Mouse (Mus musculus): ENCODE results near the gene Efl1. TPM values are rescaled to one million over a fixed set of nuclear protein-coding genes. Genes with fewer than 3 reads are reported as not detected.
A peak's percentile ranks its signal among the peaks of the same experiment; 100 is the strongest.
"Not testable (repeated sequence)": the region's sequence is repeated elsewhere in the genome, so short reads cannot be mapped to it uniquely, and the experiment has no call there.

Gene Efl1
- polyA plus RNA-seq, 1 experiment from 2014 or later = 16.7 TPM

DNA sequence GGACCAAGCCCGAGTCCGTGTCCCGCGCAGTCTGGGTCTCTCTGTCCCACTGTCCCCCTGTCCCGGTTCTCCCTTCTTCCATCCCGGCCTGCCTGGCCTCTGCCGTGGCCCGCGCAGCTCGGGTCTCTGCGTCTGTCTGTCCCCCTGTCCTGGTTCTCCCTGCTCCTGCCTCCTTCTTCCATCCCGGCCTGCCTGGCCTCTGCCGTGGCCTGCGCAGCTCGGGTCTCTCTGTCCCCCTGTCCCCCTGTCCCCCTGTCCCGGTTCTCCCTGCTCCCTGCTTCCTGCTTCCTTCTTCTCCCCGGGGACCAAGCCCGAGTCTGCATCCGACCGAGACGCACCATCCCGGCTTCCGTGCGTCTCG lies 123.2 kb downstream of the Efl1 start:
- H3K9me3 ChIP-seq; H3K9ac ChIP-seq; H3K36me3 ChIP-seq; H3K4me2 ChIP-seq; H3K27ac ChIP-seq (replicated peaks); H3K27me3 ChIP-seq; H3K4me3 ChIP-seq: not testable (repeated sequence)
- ATAC-seq (ENCODE audit: low read depth) = peak; percentile 33
- 89% methylated on average over 25 of the region's 25 CpGs for WGBS
- H3K4me1 ChIP-seq (replicated peaks) = peaks cover 33% of the 10 kb centered on the region

DNA sequence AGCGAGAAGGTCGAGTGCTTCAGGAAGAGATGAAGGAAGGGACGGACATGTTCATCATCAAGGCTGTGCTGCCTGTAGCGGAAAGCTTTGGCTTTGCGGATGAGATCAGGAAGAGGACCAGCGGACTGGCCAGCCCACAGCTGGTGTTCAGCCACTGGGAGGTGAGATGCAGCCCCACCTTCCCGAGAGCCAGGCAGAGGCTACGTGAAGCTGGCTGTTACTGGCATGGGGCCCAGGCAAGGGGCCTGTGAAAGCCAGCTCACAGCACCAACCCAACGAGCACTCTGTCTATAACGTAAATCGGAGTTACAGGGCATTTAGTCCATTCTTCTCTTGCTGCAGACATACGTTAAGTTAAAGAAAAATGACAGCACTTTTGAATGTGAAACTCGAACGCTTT lies 124.1 kb downstream of the Efl1 start:
- Histone ChIP-seq H3K27me3 (no peaks in the 10 kb centered on the region), H3K27ac (replicated peaks) (peak overlapping the region; percentile 42; the same call in 1 of the 2 replicates), H3K9ac (no peak overlapping the region), H3K36me3 (0 out of 2 replicates have a peak, but pooled peaks cover 8% of the 10 kb centered on the region), H3K4me3 (no peak overlapping the region), H3K4me2 (no peak overlapping the region), H3K4me1 (replicated peaks) (peaks cover 33% of the 10 kb centered on the region), H3K9me3 (0 out of 2 replicates have a peak, but pooled peaks cover 2% of the 10 kb centered on the region)
- ATAC-seq (ENCODE audit: low read depth) = 0 out of 2 replicates have a peak, but pooled peaks have one; percentile 34
- 50% methylated on average over 14 of the region's 14 CpGs for WGBS

DNA sequence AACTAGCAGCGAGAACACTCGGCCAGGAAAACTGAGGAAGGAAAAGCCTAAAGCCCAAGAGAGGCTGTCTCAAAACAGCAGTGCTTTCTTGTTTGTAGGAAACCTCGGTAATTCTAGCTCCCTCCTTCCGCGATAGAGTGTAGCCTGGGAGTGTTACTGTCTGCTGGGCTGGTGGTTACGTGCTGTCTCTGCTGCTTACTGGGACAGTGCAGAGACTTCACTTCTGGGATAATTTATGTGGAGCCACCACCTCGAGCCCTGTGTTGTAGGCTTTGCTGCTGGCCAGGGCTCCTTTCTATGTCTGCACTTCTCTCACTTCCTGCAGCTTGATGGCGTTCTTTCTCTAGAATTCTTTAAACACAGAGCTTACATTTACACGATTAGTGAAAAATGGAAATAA lies 124.7 kb downstream of the Efl1 start:
- no peak overlapping the region for H3K9ac ChIP-seq
- H3K27ac ChIP-seq (replicated peaks) = peak overlapping the region; percentile 42
- 44% methylated on average over 9 of the region's 9 CpGs for WGBS
- ATAC-seq (ENCODE audit: low read depth) = no peak
- 0 out of 2 replicates have a peak, but pooled peaks cover 2% of the 10 kb centered on the region for H3K9me3 ChIP-seq
- peaks cover 33% of the 10 kb centered on the region for H3K4me1 ChIP-seq (replicated peaks)
- H3K4me2 ChIP-seq = no peak overlapping the region
- H3K36me3 ChIP-seq = peaks cover 12% of the 10 kb centered on the region; the same call in 1 of the 2 replicates
- H3K27me3 ChIP-seq = no peaks in the 10 kb centered on the region
- no peak overlapping the region for H3K4me3 ChIP-seq

DNA sequence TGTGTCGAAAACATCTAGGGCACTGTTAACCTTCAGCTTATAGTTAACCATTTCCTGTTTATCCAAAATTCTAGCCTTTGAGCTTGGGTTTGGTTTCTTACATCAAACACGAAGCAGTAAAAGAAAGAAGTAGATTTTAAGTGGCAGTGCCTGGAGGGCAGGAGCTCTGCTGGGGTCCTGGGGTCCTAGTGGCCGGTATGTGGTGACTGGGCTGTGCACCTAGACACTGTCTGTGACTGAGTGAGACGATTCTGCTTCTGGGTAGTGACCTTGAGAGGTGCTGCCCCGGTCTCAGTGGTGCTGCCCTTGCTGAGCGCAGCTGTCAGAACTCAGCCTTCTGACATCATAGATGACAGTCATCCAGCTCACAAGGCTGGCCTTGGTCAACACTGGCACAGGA lies 125.5 kb downstream of the Efl1 start:
- Histone ChIP-seq H3K27ac (replicated peaks) (no peak overlapping the region), H3K4me1 (replicated peaks) (peaks cover 29% of the 10 kb centered on the region), H3K9me3 (0 out of 2 replicates have a peak, but pooled peaks cover 2% of the 10 kb centered on the region), H3K4me2 (no peak overlapping the region), H3K9ac (no peak overlapping the region), H3K36me3 (peaks cover 14% of the 10 kb centered on the region; the same call in 1 of the 2 replicates), H3K4me3 (no peak overlapping the region), H3K27me3 (no peaks in the 10 kb centered on the region)
- WGBS = 87% methylated on average over 6 of the region's 6 CpGs
- ATAC-seq (ENCODE audit: low read depth) = no peak

DNA sequence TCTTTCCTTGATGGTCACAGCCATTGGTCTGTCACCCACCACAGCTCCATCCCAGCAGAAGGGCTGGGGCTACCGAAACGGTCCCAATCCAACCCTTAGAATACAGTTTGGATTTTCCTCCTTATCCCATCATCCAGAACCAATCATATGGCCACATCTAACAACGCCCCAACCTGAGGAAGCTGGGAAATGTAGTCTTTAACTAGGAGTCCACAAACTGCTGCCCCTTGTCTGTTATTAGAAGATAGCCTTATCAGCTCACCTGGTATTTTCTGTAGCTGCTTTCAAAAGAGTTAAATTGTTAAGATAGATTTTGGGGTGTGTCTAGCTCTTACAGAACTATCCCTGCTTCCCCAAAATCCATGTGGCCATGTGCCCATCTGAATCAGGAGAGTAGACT lies 126.7 kb downstream of the Efl1 start:
- H3K36me3 ChIP-seq = peaks cover 24% of the 10 kb centered on the region; the same call in 1 of the 2 replicates
- no peak for ATAC-seq (ENCODE audit: low read depth)
- no peaks in the 10 kb centered on the region for H3K27me3 ChIP-seq
- no peak overlapping the region for H3K4me2 ChIP-seq
- 96% methylated on average over 3 of the region's 3 CpGs for WGBS
- H3K27ac ChIP-seq (replicated peaks) = no peak overlapping the region
- H3K9me3 ChIP-seq = 0 out of 2 replicates have a peak, but pooled peaks cover 2% of the 10 kb centered on the region
- H3K9ac ChIP-seq = no peak overlapping the region
- H3K4me3 ChIP-seq = no peak overlapping the region
- peaks cover 23% of the 10 kb centered on the region for H3K4me1 ChIP-seq (replicated peaks)

DNA sequence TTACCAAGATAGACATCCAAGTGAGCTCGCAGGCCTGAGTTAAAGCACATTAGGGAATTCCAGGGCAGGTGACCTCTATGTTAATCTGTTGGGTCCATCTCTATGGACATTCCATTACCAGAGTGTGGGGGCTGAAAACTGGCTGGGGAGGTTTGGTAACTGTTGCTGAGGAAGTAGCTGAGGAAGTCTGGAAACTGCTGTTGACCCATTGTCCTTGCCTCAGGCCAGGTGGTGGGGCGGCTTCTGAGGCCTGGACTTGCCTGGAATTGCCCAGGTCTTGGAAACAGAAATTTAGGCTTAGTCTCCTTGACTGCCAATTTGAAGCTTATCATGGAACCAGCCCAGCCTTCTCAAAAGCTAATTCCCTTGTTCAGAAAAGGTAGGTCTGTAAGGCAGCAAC lies 134.7 kb downstream of the Efl1 start:
- 0 out of 2 replicates have a peak, but pooled peaks cover 12% of the 10 kb centered on the region for H3K36me3 ChIP-seq
- no peaks in the 10 kb centered on the region for H3K9me3 ChIP-seq
- no peak for ATAC-seq (ENCODE audit: low read depth)
- H3K27ac ChIP-seq (replicated peaks) = no peak overlapping the region
- H3K4me3 ChIP-seq = no peak overlapping the region
- H3K27me3 ChIP-seq = no peaks in the 10 kb centered on the region
- 88% methylated on average over 2 of the region's 2 CpGs for WGBS
- no peak overlapping the region for H3K9ac ChIP-seq
- H3K4me1 ChIP-seq (replicated peaks) = peaks cover 8% of the 10 kb centered on the region; the same call in 1 of the 2 replicates
- H3K4me2 ChIP-seq = no peak overlapping the region

DNA sequence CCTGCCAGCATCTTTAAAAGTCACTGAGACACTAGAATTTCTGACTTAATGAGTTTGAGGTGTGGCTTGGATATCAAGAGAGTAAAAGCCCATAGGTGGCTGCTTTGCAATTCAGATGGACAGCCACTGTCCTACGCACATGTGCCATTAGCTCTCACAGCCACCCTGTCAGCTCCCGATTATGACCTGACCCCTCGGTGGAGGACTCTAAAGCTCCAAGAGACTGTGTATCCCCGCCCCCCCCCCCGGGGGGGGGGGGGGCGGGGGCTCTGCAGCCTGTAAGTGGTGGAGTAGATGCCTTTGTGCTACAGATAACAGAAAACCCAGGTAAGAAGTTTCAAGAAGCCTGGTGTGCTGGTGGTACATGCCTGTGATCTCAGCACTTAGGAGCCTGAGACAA lies 135.3 kb downstream of the Efl1 start:
- H3K27ac ChIP-seq (replicated peaks) = no peak overlapping the region
- no peak overlapping the region for H3K9ac ChIP-seq
- no peak overlapping the region for H3K4me2 ChIP-seq
- no peaks in the 10 kb centered on the region for H3K27me3 ChIP-seq
- 0 out of 2 replicates have a peak, but pooled peaks cover 12% of the 10 kb centered on the region for H3K36me3 ChIP-seq
- no peak for ATAC-seq (ENCODE audit: low read depth)
- WGBS = 31% methylated on average over 4 of the region's 6 CpGs
- no peak overlapping the region for H3K4me3 ChIP-seq
- no peaks in the 10 kb centered on the region for H3K9me3 ChIP-seq
- peaks cover 8% of the 10 kb centered on the region; the same call in 1 of the 2 replicates for H3K4me1 ChIP-seq (replicated peaks)

DNA sequence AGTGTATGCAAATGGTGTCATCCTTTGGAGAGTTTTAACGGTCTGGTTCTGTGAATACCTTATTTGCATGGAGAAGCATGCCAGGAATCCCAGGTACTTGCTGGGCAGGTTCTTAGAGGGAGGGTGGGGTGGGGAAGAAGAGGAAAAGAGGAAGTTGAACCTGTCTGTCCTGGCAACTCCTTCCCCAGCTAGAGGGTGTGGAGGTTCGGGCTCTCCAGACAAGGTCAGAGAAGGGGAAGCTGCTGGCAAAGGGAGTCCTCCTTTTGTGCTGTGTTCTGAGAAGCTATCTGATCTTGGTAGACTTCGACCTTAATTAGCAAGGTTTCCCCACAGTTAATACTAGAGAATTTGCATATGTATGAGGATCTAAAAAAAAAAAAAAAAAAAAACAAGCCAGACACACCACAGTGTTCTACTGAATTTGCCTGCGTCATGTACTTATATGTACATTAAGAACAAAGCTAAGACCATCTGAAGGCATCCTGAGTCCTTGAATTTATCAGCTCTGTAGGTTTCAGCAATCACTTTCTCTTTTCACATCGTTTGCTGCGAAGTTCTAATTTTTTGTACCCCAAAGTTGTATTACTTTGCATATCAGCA lies 137.0 kb downstream of the Efl1 start:
- no peak overlapping the region for H3K4me3 ChIP-seq
- peak overlapping the region; percentile 28; the same call in 1 of the 2 replicates for H3K27ac ChIP-seq (replicated peaks)
- H3K9me3 ChIP-seq = no peaks in the 10 kb centered on the region
- H3K27me3 ChIP-seq = no peaks in the 10 kb centered on the region
- H3K4me1 ChIP-seq (replicated peaks) = peaks cover 8% of the 10 kb centered on the region; the same call in 1 of the 2 replicates
- WGBS = 65% methylated on average over 6 of the region's 6 CpGs
- no peak overlapping the region for H3K4me2 ChIP-seq
- H3K9ac ChIP-seq = no peak overlapping the region
- ATAC-seq (ENCODE audit: low read depth) = no peak
- no peaks in the 10 kb centered on the region for H3K36me3 ChIP-seq

DNA sequence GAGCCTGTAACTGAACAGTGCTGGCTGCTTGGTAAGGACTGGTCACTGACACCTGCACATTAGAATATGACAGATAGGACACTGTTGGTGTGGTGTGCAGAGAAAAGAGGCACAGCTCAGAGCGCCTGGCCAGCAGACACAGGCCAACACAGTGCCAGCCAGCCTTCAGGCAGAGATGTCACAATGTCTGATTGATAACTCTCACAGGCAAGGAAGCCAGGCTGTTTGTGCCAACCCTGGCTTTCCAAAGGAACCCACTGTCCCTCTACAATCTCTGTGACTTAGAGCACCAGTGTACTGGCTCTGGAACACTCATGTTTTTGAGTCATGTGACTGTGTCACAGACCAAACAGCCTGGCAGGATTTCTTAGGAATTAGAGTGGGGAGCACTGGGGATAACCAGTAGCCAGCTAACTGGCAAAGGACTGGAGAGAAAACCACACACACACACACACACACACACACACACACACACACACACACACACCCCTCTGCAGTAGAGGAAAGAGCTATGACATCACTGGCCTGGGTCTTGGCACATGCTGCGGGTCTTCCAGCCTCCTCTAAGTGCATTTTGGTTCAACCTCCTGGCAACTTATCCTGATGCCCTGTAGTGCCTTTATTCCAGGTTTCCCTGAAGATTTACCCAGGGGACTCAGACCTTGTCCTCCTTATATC lies 137.7 kb downstream of the Efl1 start:
- peak; percentile 90 for ATAC-seq (ENCODE audit: low read depth)
- H3K9ac ChIP-seq = no peak overlapping the region
- H3K4me2 ChIP-seq = no peak overlapping the region
- no peak overlapping the region for H3K4me3 ChIP-seq
- 69% methylated on average over 2 of the region's 2 CpGs for WGBS
- H3K27ac ChIP-seq (replicated peaks) = peak overlapping the region; percentile 28; the same call in 1 of the 2 replicates
- H3K9me3 ChIP-seq = no peaks in the 10 kb centered on the region
- peaks cover 8% of the 10 kb centered on the region; the same call in 1 of the 2 replicates for H3K4me1 ChIP-seq (replicated peaks)
- no peaks in the 10 kb centered on the region for H3K27me3 ChIP-seq
- no peaks in the 10 kb centered on the region for H3K36me3 ChIP-seq

DNA sequence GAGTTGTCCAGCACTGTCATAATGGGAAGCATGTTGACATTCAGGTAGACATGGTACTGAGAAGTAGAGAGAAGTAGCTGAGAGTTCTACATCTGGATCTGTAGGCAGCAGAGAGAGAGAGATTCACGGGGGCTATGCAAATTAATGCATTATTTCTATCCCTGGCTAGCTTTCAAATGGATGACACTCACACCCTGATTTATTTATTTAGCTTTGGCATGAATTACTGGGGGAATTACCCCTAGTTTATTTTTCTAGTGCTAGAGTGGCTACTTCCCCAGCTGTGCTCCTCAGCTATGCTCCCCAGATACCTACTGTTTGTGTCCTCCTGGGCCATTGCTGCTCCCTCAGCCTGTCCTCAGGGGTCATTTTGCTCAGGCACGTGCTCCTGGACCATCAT lies 144.2 kb downstream of the Efl1 start:
- Histone ChIP-seq H3K27ac (replicated peaks) (no peak overlapping the region; the same call in 1 of the 2 replicates), H3K9ac (no peak overlapping the region), H3K4me3 (no peak overlapping the region), H3K9me3 (no peaks in the 10 kb centered on the region), H3K4me2 (no peak overlapping the region), H3K4me1 (replicated peaks) (0 out of 2 replicates have a peak, but pooled peaks cover 6% of the 10 kb centered on the region), H3K27me3 (no peaks in the 10 kb centered on the region), H3K36me3 (no peaks in the 10 kb centered on the region)
- WGBS = 14% methylated on average over 2 of the region's 2 CpGs
- ATAC-seq (ENCODE audit: low read depth) = 0 out of 2 replicates have a peak, but pooled peaks have one; percentile 47

DNA sequence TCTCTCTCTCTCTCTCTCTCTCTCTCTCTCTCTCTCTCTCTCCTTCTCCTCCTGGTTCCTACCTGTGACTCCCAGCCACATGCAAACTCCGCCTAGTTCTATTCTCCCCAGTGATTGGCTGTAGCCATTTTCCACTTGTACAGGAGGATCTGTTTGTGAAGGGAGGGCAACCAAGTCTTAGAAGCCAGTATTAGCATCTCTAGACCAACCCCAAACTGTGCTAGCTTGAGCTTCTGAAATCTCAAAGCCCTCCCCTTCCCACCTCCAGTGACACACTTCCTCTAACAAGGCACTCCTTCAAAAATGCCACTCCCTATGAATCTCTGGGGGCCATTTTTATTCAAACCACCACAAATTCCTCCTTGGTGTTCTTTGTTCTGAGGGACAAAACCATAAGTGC lies 144.7 kb downstream of the Efl1 start:
- Histone ChIP-seq H3K36me3 (no peaks in the 10 kb centered on the region), H3K9me3 (no peaks in the 10 kb centered on the region), H3K4me2 (no peak overlapping the region), H3K9ac (no peak overlapping the region), H3K27ac (replicated peaks) (no peak overlapping the region; the same call in 1 of the 2 replicates), H3K27me3 (no peaks in the 10 kb centered on the region), H3K4me3 (no peak overlapping the region), H3K4me1 (replicated peaks) (0 out of 2 replicates have a peak, but pooled peaks cover 6% of the 10 kb centered on the region)
- 77% methylated on average over 1 of the region's 1 CpGs for WGBS
- no peak for ATAC-seq (ENCODE audit: low read depth)

DNA sequence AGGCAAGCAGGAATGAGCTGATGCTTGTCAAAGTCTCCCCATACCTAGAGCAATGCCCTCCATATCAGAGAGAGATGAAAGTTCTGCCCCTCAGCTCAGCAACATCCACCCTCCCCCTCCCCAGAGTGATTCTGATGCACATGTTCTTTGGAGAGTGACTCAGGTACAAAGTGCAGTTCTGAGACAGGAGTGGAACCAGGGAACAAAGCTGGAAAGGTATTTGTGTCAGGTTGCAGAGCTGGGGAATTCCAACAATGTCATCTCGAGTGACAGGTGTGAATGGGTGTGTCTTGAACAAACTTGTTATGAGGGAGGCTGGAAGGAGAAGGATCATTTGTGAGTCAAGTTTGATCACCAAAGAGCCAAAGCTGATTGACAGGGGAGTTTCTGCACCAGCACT lies 146.1 kb downstream of the Efl1 start:
- no peaks in the 10 kb centered on the region for H3K27me3 ChIP-seq
- no peak for ATAC-seq (ENCODE audit: low read depth)
- no peaks in the 10 kb centered on the region for H3K9me3 ChIP-seq
- H3K4me3 ChIP-seq = no peak overlapping the region
- WGBS = 65% methylated on average over 1 of the region's 1 CpGs
- no peak overlapping the region for H3K9ac ChIP-seq
- 0 out of 2 replicates have a peak, but pooled peaks cover 6% of the 10 kb centered on the region for H3K4me1 ChIP-seq (replicated peaks)
- no peak overlapping the region for H3K27ac ChIP-seq (replicated peaks)
- H3K36me3 ChIP-seq = no peaks in the 10 kb centered on the region
- H3K4me2 ChIP-seq = no peak overlapping the region

Data from neural tube, embryonic 13.5 days (tissue).